Mouse (Mus musculus): Measurements from ENCODE around the gene 4930453N24Rik. TPM values are rescaled to one million over a fixed set of nuclear protein-coding genes. Genes with fewer than 3 reads are reported as not detected.

The 4930453N24Rik gene
- polyA plus RNA-seq, 1 experiment from 2014 or later = 8.2 TPM

DNA sequence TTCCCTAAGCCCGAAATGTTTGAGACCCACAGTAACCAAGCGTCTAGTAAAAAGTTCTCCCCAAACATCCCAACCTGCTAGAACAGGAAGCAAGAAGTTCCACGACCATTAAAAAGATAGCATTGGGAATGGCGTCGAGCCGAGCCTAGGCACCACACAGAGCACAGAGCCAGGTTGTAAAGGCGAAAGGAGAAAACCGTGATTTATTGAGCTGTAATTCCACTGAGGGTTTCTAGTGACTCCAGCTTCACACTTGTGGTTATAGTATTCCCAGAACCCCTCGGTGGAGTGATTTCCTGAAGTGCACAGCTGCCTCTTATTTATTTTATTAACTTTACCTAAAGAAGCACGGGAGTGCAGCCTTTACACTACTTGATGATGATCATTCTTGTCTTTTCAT lies 53.1 kb downstream of the 4930453N24Rik start:
- Histone ChIP-seq H3K9me3 (replicated peaks) (no peaks in the 10 kb centered on the region), H3K4me3 (replicated peaks) (no peak overlapping the region), H3K4me2 (no peak overlapping the region), H3K27me3 (no peaks in the 10 kb centered on the region), H3K27ac (replicated peaks) (no peak overlapping the region), H3K36me3 (replicated peaks) (no peaks in the 10 kb centered on the region), H3K9ac (no peak overlapping the region), H3K4me1 (replicated peaks) (no peaks in the 10 kb centered on the region)
- WGBS (ENCODE audit: insufficient replicate concordance) = 47% methylated on average over 10 of the region's 10 CpGs
- ATAC-seq (ENCODE audit: insufficient read depth) = no peak

GRCm38 (mm10) chr16:64711816-64712215 lies 59.1 kb downstream of the 4930453N24Rik start:
- Histone ChIP-seq H3K27ac (replicated peaks) (no peak overlapping the region), H3K9me3 (replicated peaks) (no peaks in the 10 kb centered on the region), H3K9ac (no peak overlapping the region), H3K4me3 (replicated peaks) (no peak overlapping the region), H3K27me3 (no peaks in the 10 kb centered on the region), H3K4me2 (no peak overlapping the region), H3K4me1 (replicated peaks) (no peaks in the 10 kb centered on the region), H3K36me3 (replicated peaks) (no peaks in the 10 kb centered on the region)
- 67% methylated on average over 6 of the region's 6 CpGs for WGBS (ENCODE audit: insufficient replicate concordance)
- no peak for ATAC-seq (ENCODE audit: insufficient read depth)

Other genes starting within 250 kb of the 4930453N24Rik start
- gene Csnka2ip, start 168.8 kb downstream of the 4930453N24Rik start, polyA plus RNA-seq (2015; fragmentation: Nextera tagmentation; extraction: Ambion mirVana) = not detected in 2 replicates
- gene Zfp654, start 80.5 kb upstream of the 4930453N24Rik start, polyA plus RNA-seq (2015; fragmentation: Nextera tagmentation; extraction: Ambion mirVana) = 2.4 and 2.8 TPM in 2 replicates
- 22.9 and 23.0 TPM in 2 replicates for gene Cggbp1, start 80.8 kb upstream of the 4930453N24Rik start, polyA plus RNA-seq (2015; fragmentation: Nextera tagmentation; extraction: Ambion mirVana)